Mouse (Mus musculus) midbrain, embryonic 14.5 days (tissue): ENCODE data around the gene Efcc1. TPM values are rescaled to one million over a fixed set of nuclear protein-coding genes. Genes with fewer than 3 reads are reported as not detected.

Experiments
- ATAC-seq: fragments of 200-750 bp; cut with Nextera tagmentation; 2 replicates; pipeline ENCODE4 v1.8.0; 2017; ENCODE audit warnings: moderate number of reproducible peaks, moderate library complexity; ENCODE audit not compliant: low FRiP score, low TSS enrichment
- DNase-seq: peaks from one replicate; pipeline ENCODE4 v3.0.0-alpha.2; 2015
- H3K27ac ChIP-seq: fragments of 300-500 bp; sonication (generic); replicated peaks from 2 replicates; pipeline ENCODE4 v1.5.1; 2014; ENCODE audit warnings: mild to moderate bottlenecking, low read depth, low read length, moderate library complexity
- H3K27me3 ChIP-seq: fragments of 300-500 bp; sonication (generic); 2 replicates; pipeline ENCODE4 v1.6.1; 2014; ENCODE audit warnings: low read length, control low read depth, mixed read lengths; ENCODE audit not compliant: control insufficient read depth, insufficient read depth
- H3K36me3 ChIP-seq: fragments of 300-500 bp; sonication (generic); 2 replicates; pipeline ENCODE4 v1.6.1; 2014; ENCODE audit warnings: low read length, control low read depth; ENCODE audit not compliant: control insufficient read depth, insufficient read depth
- H3K4me1 ChIP-seq: fragments of 300-500 bp; sonication (generic); 2 replicates; pipeline ENCODE4 v1.6.1; 2014; ENCODE audit warnings: mild to moderate bottlenecking, antibody characterized with exemption, low read length, control low read depth; ENCODE audit not compliant: control insufficient read depth, insufficient read depth
- H3K4me2 ChIP-seq: fragments of 300-500 bp; sonication (generic); 2 replicates; pipeline ENCODE4 v1.6.1; 2014; ENCODE audit warnings: mild to moderate bottlenecking, low read length, moderate library complexity
- H3K4me3 ChIP-seq: fragments of 300-500 bp; sonication (generic); replicated peaks from 2 replicates; pipeline ENCODE4 v1.5.1; 2014; ENCODE audit warnings: low read depth, low read length
- H3K9ac ChIP-seq: fragments of 300-500 bp; sonication (generic); replicated peaks from 2 replicates; pipeline ENCODE4 v1.6.1; 2014; ENCODE audit warnings: mild to moderate bottlenecking, low read length, moderate library complexity
- H3K9me3 ChIP-seq: fragments of 300-500 bp; sonication (generic); 2 replicates; pipeline ENCODE4 v1.6.1; 2016; ENCODE audit warnings: low read length, control low read depth, mixed read lengths; ENCODE audit not compliant: control insufficient read depth
- WGBS: fragments of 180-500 bp; shearing (Covaris S2); extraction: QIAGEN DNeasy Blood & Tissue Kit; methylation state at CpG from one replicate; pipeline ENCODE4 v1.1.7; 2014; 5-methylcytosine and 5-hydroxymethylcytosine counted together
- polyA plus RNA-seq: library from polyadenylated mRNA; unstranded; fragments of >200 nt; fragmentation: Nextera tagmentation; extraction: Ambion mirVana; gene quantifications from 2 replicates; pipeline ENCODE4 v1.2.1, GENCODE M21; 2014

Efcc1 gene
- polyA plus RNA-seq, 1 experiment from 2014 or later = 5.0 TPM

GRCm38 (mm10) chr6:87748078-87748477 is 17.4 kb downstream of the Efcc1 start:
- no peak overlapping the region for H3K9ac ChIP-seq
- H3K4me2 ChIP-seq = no peak overlapping the region
- no peak for ATAC-seq
- H3K4me1 ChIP-seq = no peaks in the 10 kb centered on the region
- no peak overlapping the region for H3K27ac ChIP-seq
- DNase-seq = no peak
- H3K4me3 ChIP-seq = no peak overlapping the region
- WGBS = 92% methylated on average over 2 of the region's 2 CpGs
- H3K36me3 ChIP-seq = no peaks in the 10 kb centered on the region
- no peaks in the 10 kb centered on the region for H3K9me3 ChIP-seq
- no peaks in the 10 kb centered on the region for H3K27me3 ChIP-seq

- no peaks in the 10 kb centered on the region for H3K36me3 ChIP-seq
- no peak overlapping the region for H3K9ac ChIP-seq
- no peaks in the 10 kb centered on the region for H3K4me1 ChIP-seq
- H3K4me3 ChIP-seq = no peak overlapping the region
- H3K9me3 ChIP-seq = no peaks in the 10 kb centered on the region
- no peaks in the 10 kb centered on the region for H3K27me3 ChIP-seq
- DNase-seq (no peak), ATAC-seq (no peak)
- H3K27ac ChIP-seq = no peak overlapping the region
- 94% methylated on average over 6 of the region's 6 CpGs for WGBS
- H3K4me2 ChIP-seq = no peak overlapping the region
These were observed 17.9 kb downstream of the Efcc1 start for GRCm38 (mm10) chr6:87748531-87748930.

GRCm38 (mm10) chr6:87750184-87750910 is 19.7 kb downstream of the Efcc1 start:
- Histone ChIP-seq H3K9ac (no peak overlapping the region), H3K27ac (no peak overlapping the region), H3K4me1 (no peaks in the 10 kb centered on the region), H3K4me3 (no peak overlapping the region), H3K27me3 (no peaks in the 10 kb centered on the region), H3K9me3 (no peaks in the 10 kb centered on the region), H3K36me3 (no peaks in the 10 kb centered on the region), H3K4me2 (no peak overlapping the region)
- no peak for ATAC-seq
- no peak for DNase-seq
- WGBS = 89% methylated on average over 8 of the region's 8 CpGs

- no peak for ATAC-seq
- Histone ChIP-seq H3K4me1 (no peaks in the 10 kb centered on the region), H3K4me2 (no peak overlapping the region), H3K4me3 (no peak overlapping the region), H3K27ac (no peak overlapping the region), H3K9ac (no peak overlapping the region), H3K27me3 (no peaks in the 10 kb centered on the region), H3K9me3 (no peaks in the 10 kb centered on the region), H3K36me3 (no peaks in the 10 kb centered on the region)
- WGBS = 86% methylated on average over 6 of the region's 6 CpGs
- DNase-seq = no peak
These were observed 20.9 kb downstream of the Efcc1 start for GRCm38 (mm10) chr6:87751574-87751973.

GRCm38 (mm10) chr6:87755196-87755595 is 24.5 kb downstream of the Efcc1 start:
- H3K4me2 ChIP-seq = no peak overlapping the region
- H3K36me3 ChIP-seq = no peaks in the 10 kb centered on the region
- H3K9ac ChIP-seq = no peak overlapping the region
- DNase-seq (no peak), ATAC-seq (no peak)
- WGBS = 97% methylated on average over 4 of the region's 4 CpGs
- H3K27me3 ChIP-seq = no peaks in the 10 kb centered on the region
- H3K27ac ChIP-seq = no peak overlapping the region
- no peak overlapping the region for H3K4me3 ChIP-seq
- H3K4me1 ChIP-seq = no peaks in the 10 kb centered on the region
- H3K9me3 ChIP-seq = no peaks in the 10 kb centered on the region

GRCm38 (mm10) chr6:87756896-87757295 is 26.2 kb downstream of the Efcc1 start:
- Histone ChIP-seq H3K36me3 (no peaks in the 10 kb centered on the region), H3K27me3 (no peaks in the 10 kb centered on the region), H3K9ac (no peak overlapping the region), H3K4me2 (no peak overlapping the region), H3K4me1 (no peaks in the 10 kb centered on the region), H3K9me3 (no peaks in the 10 kb centered on the region), H3K27ac (no peak overlapping the region), H3K4me3 (no peak overlapping the region)
- DNase-seq (no peak), ATAC-seq (no peak)
- 94% methylated on average over 8 of the region's 8 CpGs for WGBS

- Histone ChIP-seq H3K9ac (no peak overlapping the region), H3K36me3 (no peaks in the 10 kb centered on the region), H3K4me1 (no peaks in the 10 kb centered on the region), H3K4me2 (no peak overlapping the region), H3K27ac (no peak overlapping the region), H3K9me3 (no peaks in the 10 kb centered on the region), H3K27me3 (no peaks in the 10 kb centered on the region), H3K4me3 (no peak overlapping the region)
- DNase-seq (no peak), ATAC-seq (no peak)
- 59% methylated on average over 3 of the region's 3 CpGs for WGBS
These were observed 28.7 kb downstream of the Efcc1 start for GRCm38 (mm10) chr6:87759404-87759803.

GRCm38 (mm10) chr6:87759850-87760249 is 29.2 kb downstream of the Efcc1 start:
- no peak for DNase-seq
- H3K27ac ChIP-seq = no peak overlapping the region
- H3K27me3 ChIP-seq = no peaks in the 10 kb centered on the region
- no peak overlapping the region for H3K4me3 ChIP-seq
- H3K36me3 ChIP-seq = no peaks in the 10 kb centered on the region
- no peak for ATAC-seq
- no peak overlapping the region for H3K9ac ChIP-seq
- no peak overlapping the region for H3K4me2 ChIP-seq
- no peaks in the 10 kb centered on the region for H3K9me3 ChIP-seq
- 81% methylated on average over 3 of the region's 3 CpGs for WGBS
- no peaks in the 10 kb centered on the region for H3K4me1 ChIP-seq

GRCm38 (mm10) chr6:87762161-87762560 is 31.5 kb downstream of the Efcc1 start:
- WGBS = 87% methylated on average over 5 of the region's 5 CpGs
- Histone ChIP-seq H3K9ac (no peak overlapping the region), H3K27ac (no peak overlapping the region), H3K36me3 (no peaks in the 10 kb centered on the region), H3K4me3 (no peak overlapping the region), H3K27me3 (no peaks in the 10 kb centered on the region), H3K4me2 (no peak overlapping the region), H3K4me1 (no peaks in the 10 kb centered on the region), H3K9me3 (no peaks in the 10 kb centered on the region)
- ATAC-seq (no peak), DNase-seq (no peak)
